Mouse (Mus musculus): Measurements from ENCODE around the gene Prkca. TPM values are rescaled to one million over a fixed set of nuclear protein-coding genes. Genes with fewer than 3 reads are reported as not detected.

Prkca gene
- polyA plus RNA-seq, 1 experiment from 2014 or later = 4.5 TPM

DNA sequence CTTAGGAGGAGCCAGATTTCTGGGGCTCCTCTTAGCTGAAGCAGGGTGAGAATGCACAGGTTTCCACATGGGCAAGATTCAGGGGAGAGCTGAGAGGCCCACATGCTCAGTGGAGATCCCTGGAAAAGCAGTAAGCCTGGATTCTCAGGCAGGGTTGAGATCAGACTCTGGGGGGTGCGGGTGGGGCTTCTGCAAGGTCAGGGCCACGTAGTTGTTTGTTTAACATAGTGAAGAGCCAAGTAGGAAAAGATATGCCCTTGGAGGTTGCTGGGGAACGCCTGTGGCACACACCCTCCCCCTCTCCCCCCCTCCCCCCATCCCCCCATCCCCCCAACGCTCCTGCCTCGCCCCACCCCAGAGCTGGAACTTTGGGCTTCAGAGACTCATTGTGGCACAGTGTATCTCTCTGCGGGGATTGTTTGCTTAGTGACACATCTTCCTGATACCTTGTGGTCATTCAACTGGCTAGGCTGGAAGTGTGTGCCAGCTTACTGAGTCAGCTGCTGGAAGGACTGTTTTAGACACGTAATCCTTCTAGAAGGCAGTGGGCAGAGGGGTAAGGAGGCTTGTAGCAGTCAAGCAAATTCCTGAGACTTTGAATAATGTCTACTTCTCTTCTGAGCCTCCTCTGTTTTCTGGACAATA, 21.3 kb upstream of the Prkca start:
- no peak overlapping the region for H3K27ac ChIP-seq (ENCODE audit: low read depth, low read length)
- no peaks in the 10 kb centered on the region for H3K36me3 ChIP-seq (ENCODE audit: control insufficient read depth, insufficient read depth, low read length)
- H3K4me2 ChIP-seq = no peak overlapping the region
- DNase-seq (ENCODE audit: low spot score, missing footprints) (no peak), ATAC-seq (ENCODE audit: low FRiP score) (no peak)
- H3K9ac ChIP-seq (ENCODE audit: low read length) = no peak overlapping the region
- H3K4me3 ChIP-seq (ENCODE audit: low read depth, low read length) = no peak overlapping the region
- no peaks in the 10 kb centered on the region for H3K9me3 ChIP-seq (ENCODE audit: control insufficient read depth, low read length)
- no peaks in the 10 kb centered on the region for H3K27me3 ChIP-seq (ENCODE audit: control insufficient read depth, insufficient read depth, low read length)
- no peaks in the 10 kb centered on the region for H3K4me1 ChIP-seq (ENCODE audit: control insufficient read depth, insufficient read depth, low read length)
- 51% methylated on average over 5 of the region's 7 CpGs for WGBS

DNA sequence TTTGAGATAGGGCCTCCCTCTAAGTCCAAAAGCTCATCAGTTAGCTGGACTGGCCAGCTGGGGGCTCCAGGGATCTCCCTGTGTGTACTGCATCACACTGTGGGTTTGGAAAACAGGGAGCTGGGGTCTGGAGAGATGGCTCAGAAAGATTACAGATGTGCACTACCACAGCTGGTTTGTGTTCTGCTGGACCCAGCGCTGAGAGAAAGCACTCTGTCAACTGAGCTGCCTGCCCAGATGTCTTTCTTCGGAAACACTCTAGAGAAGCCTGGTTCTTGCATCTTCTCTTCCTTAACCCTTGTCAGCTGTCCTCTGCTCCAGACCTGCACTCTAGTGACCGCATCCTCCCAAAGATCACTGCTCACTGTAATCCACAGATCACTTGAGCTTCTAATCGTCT, 20.3 kb upstream of the Prkca start:
- DNase-seq (ENCODE audit: low spot score, missing footprints) (no peak), ATAC-seq (ENCODE audit: low FRiP score) (no peak)
- WGBS = 86% methylated on average over 4 of the region's 4 CpGs

DNA sequence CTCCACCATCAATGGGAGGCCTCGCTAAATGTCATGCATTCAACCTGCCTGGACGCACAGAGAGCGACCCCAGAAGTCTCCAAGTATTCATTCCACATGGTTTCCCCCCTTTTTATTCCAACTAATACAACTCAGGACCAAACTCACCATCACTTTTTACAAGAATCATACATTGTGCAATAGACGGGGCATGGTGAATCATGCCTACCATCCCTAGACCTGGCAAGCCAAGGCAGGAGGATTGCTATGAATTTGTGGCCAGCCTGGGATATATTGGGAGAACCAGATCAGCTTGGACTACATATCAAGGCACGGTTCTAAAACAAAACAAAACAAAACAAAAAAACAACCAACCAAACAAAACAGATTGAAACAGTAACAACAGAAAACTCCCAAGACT, 19.2 kb upstream of the Prkca start:
- Histone ChIP-seq H3K27me3 (ENCODE audit: control insufficient read depth, insufficient read depth, low read length) (no peaks in the 10 kb centered on the region), H3K4me1 (ENCODE audit: control insufficient read depth, insufficient read depth, low read length) (no peaks in the 10 kb centered on the region), H3K4me2 (no peak overlapping the region), H3K9me3 (ENCODE audit: control insufficient read depth, low read length) (no peaks in the 10 kb centered on the region), H3K36me3 (ENCODE audit: control insufficient read depth, insufficient read depth, low read length) (no peaks in the 10 kb centered on the region), H3K4me3 (ENCODE audit: low read depth, low read length) (no peak overlapping the region), H3K9ac (ENCODE audit: low read length) (no peak overlapping the region), H3K27ac (ENCODE audit: low read depth, low read length) (no peak overlapping the region)
- no peak for DNase-seq (ENCODE audit: low spot score, missing footprints)
- 91% methylated on average over 5 of the region's 5 CpGs for WGBS
- no peak for ATAC-seq (ENCODE audit: low FRiP score)

More for the DNA sequence above, 20.3 kb upstream of the Prkca start:
- Histone ChIP-seq H3K4me3 (ENCODE audit: low read depth, low read length) (no peak overlapping the region), H3K36me3 (ENCODE audit: control insufficient read depth, insufficient read depth, low read length) (no peaks in the 10 kb centered on the region), H3K9ac (ENCODE audit: low read length) (no peak overlapping the region), H3K27ac (ENCODE audit: low read depth, low read length) (no peak overlapping the region), H3K4me2 (no peak overlapping the region), H3K9me3 (ENCODE audit: control insufficient read depth, low read length) (no peaks in the 10 kb centered on the region), H3K4me1 (ENCODE audit: control insufficient read depth, insufficient read depth, low read length) (no peaks in the 10 kb centered on the region), H3K27me3 (ENCODE audit: control insufficient read depth, insufficient read depth, low read length) (no peaks in the 10 kb centered on the region)

DNA sequence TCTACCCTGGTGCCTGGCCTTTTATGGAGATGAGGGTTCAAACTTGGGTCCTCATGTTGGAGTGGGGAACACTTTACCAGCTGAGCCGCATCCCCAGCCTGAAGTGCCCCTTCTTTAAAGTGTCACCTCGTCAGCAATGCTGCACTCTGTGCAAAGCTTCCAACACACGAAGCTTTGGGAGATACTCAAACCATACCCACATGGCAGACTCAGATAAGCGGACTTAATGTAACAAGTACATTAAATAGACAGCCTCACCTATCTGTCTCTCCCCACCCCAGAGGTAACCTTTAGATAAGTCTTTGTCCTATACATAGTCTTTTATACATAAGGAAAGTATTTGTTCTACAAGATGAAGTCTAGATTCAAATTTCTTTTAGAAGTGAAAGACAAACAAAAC, 17.3 kb upstream of the Prkca start:
- no peak for DNase-seq (ENCODE audit: low spot score, missing footprints)
- H3K27ac ChIP-seq (ENCODE audit: low read depth, low read length) = no peak overlapping the region
- H3K9me3 ChIP-seq (ENCODE audit: control insufficient read depth, low read length) = no peaks in the 10 kb centered on the region
- no peak overlapping the region for H3K4me3 ChIP-seq (ENCODE audit: low read depth, low read length)
- 82% methylated on average over 4 of the region's 4 CpGs for WGBS
- no peak for ATAC-seq (ENCODE audit: low FRiP score)
- H3K36me3 ChIP-seq (ENCODE audit: control insufficient read depth, insufficient read depth, low read length) = no peaks in the 10 kb centered on the region
- no peaks in the 10 kb centered on the region for H3K4me1 ChIP-seq (ENCODE audit: control insufficient read depth, insufficient read depth, low read length)
- H3K9ac ChIP-seq (ENCODE audit: low read length) = no peak overlapping the region
- H3K27me3 ChIP-seq (ENCODE audit: control insufficient read depth, insufficient read depth, low read length) = no peaks in the 10 kb centered on the region
- H3K4me2 ChIP-seq = no peak overlapping the region

DNA sequence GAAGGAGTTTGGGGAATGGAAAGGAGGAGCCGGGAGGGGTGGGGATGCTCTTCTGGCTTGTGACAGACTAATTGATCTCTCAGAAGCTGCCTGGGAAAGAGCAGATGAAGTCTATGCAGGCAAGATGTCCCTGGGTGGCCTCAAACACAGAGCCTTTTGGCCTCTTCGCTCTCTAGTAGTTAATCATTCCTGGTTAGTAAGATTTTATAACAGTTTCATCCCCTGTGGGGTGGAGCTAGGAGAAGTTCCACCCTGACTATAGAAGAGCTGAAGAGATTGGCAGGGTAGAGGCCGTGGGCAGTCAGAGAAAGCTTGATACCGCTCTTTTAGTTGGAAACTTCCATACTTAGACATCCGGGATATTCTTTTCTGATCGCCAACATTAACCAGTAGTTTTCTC, 15.2 kb upstream of the Prkca start:
- Histone ChIP-seq H3K9ac (ENCODE audit: low read length) (no peak overlapping the region), H3K36me3 (ENCODE audit: control insufficient read depth, insufficient read depth, low read length) (no peaks in the 10 kb centered on the region), H3K27ac (ENCODE audit: low read depth, low read length) (no peak overlapping the region), H3K9me3 (ENCODE audit: control insufficient read depth, low read length) (no peaks in the 10 kb centered on the region), H3K4me1 (ENCODE audit: control insufficient read depth, insufficient read depth, low read length) (no peaks in the 10 kb centered on the region), H3K4me3 (ENCODE audit: low read depth, low read length) (no peak overlapping the region), H3K4me2 (no peak overlapping the region), H3K27me3 (ENCODE audit: control insufficient read depth, insufficient read depth, low read length) (no peaks in the 10 kb centered on the region)
- DNase-seq (ENCODE audit: low spot score, missing footprints) (no peak), ATAC-seq (ENCODE audit: low FRiP score) (no peak)
- WGBS = 86% methylated on average over 6 of the region's 6 CpGs

DNA sequence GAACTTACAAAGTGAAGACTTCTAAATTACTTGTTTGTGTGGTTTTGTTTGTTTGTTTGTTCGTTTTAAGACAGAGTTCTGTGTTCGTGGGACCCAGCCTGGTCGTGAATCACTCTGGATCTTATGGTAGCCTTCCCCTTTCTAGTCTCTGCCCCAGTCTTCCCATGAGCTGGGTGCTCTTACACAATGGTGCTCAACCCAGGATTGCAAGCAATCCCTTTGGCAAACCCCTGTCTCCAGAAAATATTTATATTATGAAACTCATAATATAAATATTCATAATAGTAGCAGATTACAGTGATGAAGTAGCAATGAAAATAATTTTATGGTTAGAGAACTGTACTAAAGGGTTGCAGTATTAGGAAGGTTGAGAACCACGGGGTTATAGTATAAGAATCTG, 12.3 kb upstream of the Prkca start:
- Histone ChIP-seq H3K9ac (ENCODE audit: low read length) (no peak overlapping the region), H3K9me3 (ENCODE audit: control insufficient read depth, low read length) (no peaks in the 10 kb centered on the region), H3K4me1 (ENCODE audit: control insufficient read depth, insufficient read depth, low read length) (no peaks in the 10 kb centered on the region), H3K4me3 (ENCODE audit: low read depth, low read length) (no peak overlapping the region), H3K36me3 (ENCODE audit: control insufficient read depth, insufficient read depth, low read length) (no peaks in the 10 kb centered on the region), H3K27ac (ENCODE audit: low read depth, low read length) (no peak overlapping the region), H3K27me3 (ENCODE audit: control insufficient read depth, insufficient read depth, low read length) (no peaks in the 10 kb centered on the region), H3K4me2 (no peak overlapping the region)
- no peak for ATAC-seq (ENCODE audit: low FRiP score)
- WGBS = 82% methylated on average over 4 of the region's 4 CpGs
- DNase-seq (ENCODE audit: low spot score, missing footprints) = no peak

DNA sequence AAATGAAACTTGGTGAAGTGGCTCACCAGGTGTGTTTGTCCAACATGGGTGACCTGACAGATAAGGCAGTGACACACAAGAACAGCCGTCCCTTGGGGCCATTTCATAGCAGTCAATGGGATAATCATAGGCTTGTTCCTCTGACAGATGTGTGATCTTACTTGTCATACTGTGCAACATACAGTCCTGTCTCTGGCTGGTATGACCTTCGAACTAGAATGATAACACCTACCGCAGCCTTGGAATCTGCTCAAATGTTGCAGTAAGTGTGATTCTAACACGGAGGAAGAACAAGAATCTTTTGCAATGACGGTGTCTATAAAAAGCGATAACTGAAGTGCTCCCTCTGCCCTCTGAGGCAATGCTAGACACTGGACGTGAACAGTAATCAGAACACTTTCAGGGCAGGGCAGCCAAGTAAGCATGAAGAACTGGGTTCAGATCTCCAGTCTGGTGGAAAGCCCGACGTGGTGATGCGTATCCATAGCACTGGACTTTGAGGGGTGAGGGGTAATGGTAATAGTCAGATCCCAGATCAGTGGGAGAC, 9.2 kb upstream of the Prkca start:
- H3K36me3 ChIP-seq (ENCODE audit: control insufficient read depth, insufficient read depth, low read length) = no peaks in the 10 kb centered on the region
- H3K4me1 ChIP-seq (ENCODE audit: control insufficient read depth, insufficient read depth, low read length) = peaks cover 5% of the 10 kb centered on the region; the same call in 1 of the 2 replicates
- ATAC-seq (ENCODE audit: low FRiP score) (no peak), DNase-seq (ENCODE audit: low spot score, missing footprints) (no peak)
- H3K4me3 ChIP-seq (ENCODE audit: low read depth, low read length) = no peak overlapping the region
- H3K9me3 ChIP-seq (ENCODE audit: control insufficient read depth, low read length) = no peaks in the 10 kb centered on the region
- no peak overlapping the region for H3K27ac ChIP-seq (ENCODE audit: low read depth, low read length)
- H3K9ac ChIP-seq (ENCODE audit: low read length) = no peak overlapping the region
- WGBS = 94% methylated on average over 10 of the region's 10 CpGs
- H3K27me3 ChIP-seq (ENCODE audit: control insufficient read depth, insufficient read depth, low read length) = no peaks in the 10 kb centered on the region
- no peak overlapping the region for H3K4me2 ChIP-seq

DNA sequence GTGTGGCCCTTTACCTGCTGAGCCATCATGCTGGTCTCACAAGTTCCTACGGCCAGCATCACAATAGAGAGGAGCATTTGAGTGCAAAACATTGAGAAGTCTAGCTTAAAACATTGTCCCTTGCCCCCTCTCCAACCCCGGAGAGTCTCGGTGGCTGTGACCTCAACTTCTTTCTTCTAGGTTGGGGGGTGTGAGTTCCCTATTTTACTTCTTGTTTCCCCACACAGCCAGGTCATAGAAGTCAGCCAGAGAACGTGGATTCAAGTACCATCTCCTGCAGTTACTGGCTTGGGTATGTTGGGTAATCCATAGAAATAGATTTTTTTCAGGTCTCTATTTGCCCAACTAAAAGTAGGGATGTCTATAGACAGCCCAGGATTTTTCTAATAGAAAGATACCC, 7.1 kb upstream of the Prkca start:
- no peaks in the 10 kb centered on the region for H3K36me3 ChIP-seq (ENCODE audit: control insufficient read depth, insufficient read depth, low read length)
- peaks cover 5% of the 10 kb centered on the region; the same call in 1 of the 2 replicates for H3K4me1 ChIP-seq (ENCODE audit: control insufficient read depth, insufficient read depth, low read length)
- no peaks in the 10 kb centered on the region for H3K27me3 ChIP-seq (ENCODE audit: control insufficient read depth, insufficient read depth, low read length)
- no peak overlapping the region for H3K27ac ChIP-seq (ENCODE audit: low read depth, low read length)
- no peak overlapping the region for H3K9ac ChIP-seq (ENCODE audit: low read length)
- DNase-seq (ENCODE audit: low spot score, missing footprints) (no peak), ATAC-seq (ENCODE audit: low FRiP score) (no peak)
- no peaks in the 10 kb centered on the region for H3K9me3 ChIP-seq (ENCODE audit: control insufficient read depth, low read length)
- no peak overlapping the region for H3K4me2 ChIP-seq
- H3K4me3 ChIP-seq (ENCODE audit: low read depth, low read length) = no peak overlapping the region
- WGBS = 76% methylated on average over 4 of the region's 4 CpGs

DNA sequence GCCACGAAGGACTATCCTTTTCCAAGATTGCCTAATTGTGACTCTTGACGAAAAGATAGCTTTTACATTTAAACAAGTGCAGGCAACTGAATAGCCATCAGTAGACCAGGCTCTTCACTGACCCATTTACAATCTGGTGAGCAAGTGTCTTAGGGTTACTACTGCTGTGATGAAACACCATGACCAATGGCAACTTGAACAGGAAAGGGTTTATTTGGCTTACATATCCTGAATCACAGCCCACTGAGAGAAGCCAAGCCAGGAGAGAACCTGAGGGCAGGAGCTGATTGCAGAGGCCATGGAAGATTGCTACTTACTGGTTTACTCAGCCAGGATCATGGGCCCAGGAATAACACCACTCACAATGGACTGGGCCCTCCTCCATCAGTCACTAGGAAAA, 1.6 kb upstream of the Prkca start:
- Histone ChIP-seq H3K27ac (ENCODE audit: low read depth, low read length) (no peak overlapping the region), H3K36me3 (ENCODE audit: control insufficient read depth, insufficient read depth, low read length) (no peaks in the 10 kb centered on the region), H3K9me3 (ENCODE audit: control insufficient read depth, low read length) (no peaks in the 10 kb centered on the region), H3K9ac (ENCODE audit: low read length) (no peak overlapping the region), H3K4me2 (no peak overlapping the region), H3K27me3 (ENCODE audit: control insufficient read depth, insufficient read depth, low read length) (peaks cover 12% of the 10 kb centered on the region; the same call in 1 of the 2 replicates), H3K4me3 (ENCODE audit: low read depth, low read length) (no peak overlapping the region), H3K4me1 (ENCODE audit: control insufficient read depth, insufficient read depth, low read length) (peaks cover 11% of the 10 kb centered on the region)
- ATAC-seq (ENCODE audit: low FRiP score) (no peak), DNase-seq (ENCODE audit: low spot score, missing footprints) (no peak)
- WGBS = 94% methylated on average over 2 of the region's 2 CpGs

Measured in midbrain, embryonic 11.5 days (tissue).